Mouse (Mus musculus): ENCODE measurements around the gene Tmem170b.
"Not testable (repeated sequence)": the region's sequence is repeated elsewhere in the genome, so short reads cannot be mapped to it uniquely, and the experiment has no call there.

The Tmem170b gene

DNA sequence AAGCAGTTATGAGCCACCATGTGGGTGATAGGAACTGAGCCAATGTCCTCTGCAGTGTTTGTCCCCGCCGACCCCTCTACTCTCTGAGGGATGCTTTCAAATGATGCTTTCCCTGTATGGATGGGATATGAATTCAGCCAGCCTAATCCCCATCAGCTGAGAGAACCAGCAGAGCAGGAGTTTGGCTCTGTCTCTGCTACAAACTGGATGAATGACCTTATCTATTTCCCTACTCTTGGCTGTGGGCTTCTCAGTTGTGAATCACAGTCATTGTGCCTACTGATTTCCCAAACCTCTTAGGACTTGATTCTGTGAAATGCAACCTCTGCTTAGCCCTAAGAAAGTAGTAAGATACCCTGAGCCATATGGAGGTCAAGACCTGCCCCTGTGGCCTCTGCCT is 64.2 kb downstream of the Tmem170b start:
- no peak for DNase-seq (ENCODE audit: low spot score)

DNA sequence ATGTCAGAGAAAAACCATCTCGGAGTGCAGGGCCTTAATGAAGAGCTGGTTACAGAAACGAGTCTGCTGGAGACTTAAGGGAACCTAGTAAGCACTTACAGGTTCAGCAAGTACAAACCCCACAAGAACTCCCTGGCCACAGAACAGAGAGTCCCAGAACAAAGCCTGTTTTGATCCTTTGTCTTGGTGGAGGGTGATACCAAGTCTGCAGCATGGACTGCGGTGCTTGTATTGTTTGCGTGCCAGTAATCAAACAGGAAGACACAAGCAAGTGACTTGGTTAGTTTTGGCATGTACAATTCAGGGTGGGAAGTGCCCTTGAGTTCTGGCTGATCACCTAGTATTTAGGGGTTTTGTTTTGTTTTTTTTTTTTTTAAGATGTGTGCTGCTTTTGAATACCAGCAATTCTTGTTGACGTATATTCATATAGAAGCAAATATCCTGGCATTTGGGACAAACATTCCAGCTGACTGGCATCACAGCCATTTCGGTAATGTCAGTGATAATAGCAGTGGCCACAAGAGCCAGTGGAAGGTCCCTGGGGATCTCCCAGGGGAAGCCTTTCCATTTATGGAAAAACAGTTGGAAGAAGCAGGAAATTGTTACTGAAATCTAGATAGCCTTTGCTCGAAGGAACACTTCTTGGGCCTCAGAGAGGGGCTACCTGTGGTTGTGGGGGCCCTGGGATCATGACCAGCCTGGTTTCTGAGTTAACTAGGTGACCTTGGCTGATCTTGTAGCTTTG is 64.9 kb downstream of the Tmem170b start:
- DNase-seq (ENCODE audit: low spot score) = no peak

GRCm38 (mm10) chr13:41671136-41671705 is 65.5 kb downstream of the Tmem170b start:
- no peak for DNase-seq (ENCODE audit: low spot score)

DNA sequence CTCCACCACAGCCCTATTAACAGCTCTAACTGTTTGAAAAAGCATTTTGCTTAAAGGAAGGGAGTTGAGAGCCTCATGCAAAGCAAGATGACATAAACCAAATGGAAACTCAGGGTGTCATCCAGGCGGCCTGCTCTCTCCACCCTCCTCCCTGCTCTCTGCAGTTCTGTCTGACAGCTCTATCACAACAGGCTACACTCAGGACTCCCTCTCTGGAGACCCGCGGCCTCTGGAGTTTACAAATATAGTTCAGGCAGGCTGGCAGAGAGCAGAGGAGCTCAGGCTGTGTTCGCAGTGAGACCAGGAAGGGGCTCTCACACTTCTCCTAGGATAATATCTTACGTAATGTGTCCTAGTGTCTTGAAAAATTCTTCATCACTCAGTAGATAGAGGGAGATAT is 67.2 kb downstream of the Tmem170b start:
- DNase-seq (ENCODE audit: low spot score) = not testable (repeated sequence)

GRCm38 (mm10) chr13:41673541-41673940 is 67.8 kb downstream of the Tmem170b start:
- DNase-seq (ENCODE audit: low spot score) = no peak

DNA sequence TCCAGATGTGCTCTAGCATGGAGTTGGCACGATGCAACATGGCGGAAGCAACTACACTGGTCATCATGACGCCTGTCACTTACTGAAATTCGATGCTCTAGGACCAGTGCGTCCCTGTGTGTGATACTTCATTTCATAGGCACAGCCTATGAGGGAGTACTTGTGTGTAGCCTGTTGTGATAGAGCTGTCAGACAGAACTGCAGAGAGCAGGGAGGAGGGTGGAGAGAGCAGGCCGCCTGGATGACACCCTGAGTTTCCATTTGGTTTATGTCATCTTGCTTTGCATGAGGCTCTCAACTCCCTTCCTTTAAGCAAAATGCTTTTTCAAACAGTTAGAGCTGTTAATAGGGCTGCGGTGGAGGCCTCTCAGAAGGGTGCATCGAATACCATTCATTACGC is 68.9 kb downstream of the Tmem170b start:
- DNase-seq (ENCODE audit: low spot score) = not testable (repeated sequence)

DNA sequence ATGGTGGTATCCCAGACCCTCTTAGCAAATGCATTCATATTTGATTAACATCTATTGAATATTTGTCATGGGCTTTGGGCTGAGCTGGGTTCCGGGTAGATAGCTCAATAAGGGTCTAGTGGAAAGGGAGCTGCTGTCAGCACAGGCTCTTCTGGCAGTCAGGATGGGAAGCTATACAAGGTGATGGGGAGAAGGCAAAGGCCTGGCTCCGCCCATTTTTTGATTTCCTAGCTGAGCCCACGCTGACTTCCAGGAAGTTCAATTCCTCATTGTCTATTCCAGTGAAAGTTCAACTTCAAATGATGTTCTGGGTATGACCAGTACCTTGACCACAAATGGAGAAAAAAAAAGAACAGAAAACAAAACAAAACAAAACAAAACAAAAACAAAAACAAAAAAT is 69.8 kb downstream of the Tmem170b start:
- DNase-seq (ENCODE audit: low spot score) = no peak

DNA sequence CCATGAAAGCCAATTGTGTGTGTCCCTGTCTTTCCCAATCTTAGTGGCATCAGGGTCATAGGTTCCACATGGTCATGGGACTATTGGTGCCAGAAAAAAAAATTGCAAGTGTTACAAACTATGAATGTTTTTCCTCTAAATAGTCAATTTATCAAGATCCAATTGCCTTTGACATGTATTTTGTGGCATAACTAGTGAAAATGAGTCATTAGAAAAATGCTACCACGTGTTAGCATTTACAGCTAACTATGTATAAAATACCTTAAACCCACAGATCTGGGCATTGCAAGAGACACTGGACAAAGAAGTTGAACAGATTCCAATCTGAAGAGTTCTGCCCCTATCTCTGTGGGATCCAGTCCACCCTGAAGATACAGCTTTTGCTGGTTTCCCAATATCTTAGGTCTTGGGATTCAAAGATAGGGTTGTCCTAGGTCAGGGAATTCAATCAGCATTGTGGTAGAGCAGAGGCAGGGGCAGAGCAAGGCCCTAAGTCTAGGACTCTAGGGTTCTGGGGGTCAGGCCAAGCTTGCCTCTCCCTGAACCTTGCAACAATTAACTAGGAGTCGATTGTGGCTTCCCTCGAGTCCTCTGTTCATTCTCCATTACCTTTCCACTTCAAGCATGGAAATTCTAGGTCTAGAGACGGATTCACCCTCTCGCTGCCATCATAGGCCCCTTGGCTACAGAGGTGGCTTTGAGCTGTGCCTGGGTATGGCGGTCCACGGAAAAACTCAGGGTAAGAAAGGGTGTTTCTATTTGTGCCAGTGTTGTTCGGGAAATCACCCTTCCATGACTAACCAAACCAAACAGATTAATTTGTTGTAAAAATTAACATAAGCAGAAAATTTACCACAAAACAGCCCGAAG is 70.5 kb downstream of the Tmem170b start:
- DNase-seq (ENCODE audit: low spot score) = no peak

DNA sequence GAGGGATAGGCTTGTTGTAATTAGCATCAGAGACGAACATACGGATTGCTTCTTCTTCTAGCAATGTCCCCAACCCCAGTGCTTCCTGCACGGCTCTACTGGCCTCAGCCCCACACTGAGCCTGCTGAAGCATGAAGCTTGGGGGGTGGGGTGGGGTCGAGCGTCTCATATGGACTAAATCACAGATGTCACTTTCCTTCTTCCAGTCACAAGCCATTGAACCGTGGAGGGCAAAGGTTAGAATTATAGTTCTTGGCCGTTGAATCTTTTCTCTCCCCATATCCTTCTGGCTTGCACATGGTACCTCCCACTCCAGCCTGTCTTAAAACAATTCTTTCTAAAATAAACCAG is 71.1 kb downstream of the Tmem170b start:
- peak; percentile 78 for DNase-seq (ENCODE audit: low spot score)

DNA sequence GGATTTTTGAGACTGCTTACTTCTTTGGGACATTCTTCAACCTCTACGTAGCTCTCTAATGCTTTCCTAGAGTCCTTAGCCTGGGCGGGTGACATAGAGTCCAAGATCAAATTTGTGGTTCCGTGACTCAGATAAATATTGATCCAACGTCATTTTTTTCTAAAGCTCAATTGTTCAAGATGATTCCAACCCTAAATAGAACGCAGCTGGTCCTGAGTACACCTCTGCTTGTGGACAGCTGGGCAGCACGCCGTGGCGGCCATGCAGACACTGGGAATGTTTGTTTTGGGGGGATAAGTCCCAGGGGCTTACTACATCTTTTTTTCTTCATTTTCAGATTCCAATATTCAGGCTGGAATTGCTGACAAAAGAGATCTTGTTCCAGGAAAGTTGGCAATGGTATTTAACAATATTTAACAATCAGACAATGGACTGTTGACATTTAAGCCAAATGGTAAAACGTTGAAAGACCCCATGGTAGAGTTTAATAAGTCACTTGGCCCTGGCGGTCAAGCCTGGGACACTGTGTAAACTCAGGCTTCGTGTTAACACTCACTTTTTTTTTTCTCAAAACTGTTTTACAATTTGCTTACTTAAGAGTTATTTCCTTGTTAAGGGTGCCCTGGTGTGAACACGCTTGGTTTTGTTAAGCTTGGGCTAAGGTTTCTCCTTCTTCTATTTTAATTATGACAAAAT is 75.3 kb downstream of the Tmem170b start:
- DNase-seq (ENCODE audit: low spot score) = no peak

- DNase-seq (ENCODE audit: low spot score) = no peak
Measured at GRCm38 (mm10) chr13:41682341-41683119, 76.8 kb downstream of the Tmem170b start.

- no peak for DNase-seq (ENCODE audit: low spot score)
Measured at GRCm38 (mm10) chr13:41683356-41684012, 77.8 kb downstream of the Tmem170b start.

GRCm38 (mm10) chr13:41685499-41685898 is 79.8 kb downstream of the Tmem170b start:
- DNase-seq (ENCODE audit: low spot score) = no peak

- no peak for DNase-seq (ENCODE audit: low spot score)
Measured at GRCm38 (mm10) chr13:41689055-41689454, 83.3 kb downstream of the Tmem170b start.

DNA sequence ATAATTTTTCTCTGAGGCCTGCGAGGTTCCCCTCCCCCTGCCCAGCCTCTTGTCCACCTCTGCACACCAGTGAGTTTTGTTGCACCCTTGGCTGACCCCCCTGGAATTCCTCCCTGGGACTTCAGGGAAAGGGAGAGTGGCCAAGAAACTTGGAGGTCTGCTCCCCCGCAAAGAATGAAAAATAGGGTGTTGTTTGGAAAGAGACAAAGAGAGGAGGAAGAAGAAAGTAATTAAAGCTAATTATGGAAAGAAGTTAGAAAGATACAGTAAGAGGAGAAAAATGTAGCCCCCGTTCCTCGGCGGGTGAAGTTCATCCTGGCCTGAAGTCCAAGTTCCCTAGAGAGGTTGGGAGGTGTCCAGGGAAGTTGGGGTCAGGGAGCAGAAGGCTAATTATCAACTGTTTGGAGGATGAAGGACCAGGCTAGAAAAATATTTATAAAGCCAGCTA is 83.9 kb downstream of the Tmem170b start:
- no peak for DNase-seq (ENCODE audit: low spot score)
